Comparison of ENCODE assay signal across 28 mouse cellular contexts in the genomic region with DNA sequence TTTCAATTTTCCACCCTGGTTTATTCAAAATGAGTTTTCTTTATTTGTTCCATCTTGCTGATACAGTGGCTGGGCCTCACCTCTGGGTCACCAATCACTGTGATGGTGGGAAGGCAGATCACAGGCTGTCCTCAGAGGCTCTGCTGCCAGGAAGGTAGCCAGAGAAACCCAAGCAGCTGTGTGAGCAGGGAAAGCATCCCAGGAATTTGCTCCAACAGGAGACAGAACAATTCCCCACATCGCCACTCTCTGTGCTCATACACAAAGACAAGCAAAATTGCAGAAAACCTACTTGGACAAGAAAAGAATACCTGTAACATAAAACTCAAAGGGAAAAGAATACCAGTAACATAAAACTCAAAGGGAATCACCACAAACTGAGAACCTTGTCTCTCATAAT.
DNase-seq lines count a peak whose midpoint lies in the region; ATAC-seq and TF ChIP-seq lines count a peak whose summit lies in the region.
"Had no signal": no experiment of that assay in that cellular context is flagged by ENCODE, and none has a peak within 500 bp of the region (broad histone marks: within the 10 kb centered on the region; RNA-seq: fewer than 3 reads in every experiment).

No protein-coding gene starts in this region.

- no peak overlapping the region for H3K4me3 ChIP-seq in heart, postnatal 0 days (ENCODE audit: low read depth, low read length)
- H3K4me3 ChIP-seq in neural tube, embryonic 15.5 days (replicated peaks) = no peak overlapping the region
- H3K4me3 ChIP-seq in forebrain, embryonic 14.5 days (ENCODE audit: low read depth, low read length) = no peak overlapping the region
- H3K4me3 ChIP-seq: forebrain, embryonic 12.5 days; limb, embryonic 12.5 days; liver, embryonic 12.5 days; midbrain, embryonic 15.5 days; neural tube, embryonic 13.5 days had no signal

- H3K4me2 ChIP-seq in heart, postnatal 0 days (ENCODE audit: low read depth, low read length) = no peak overlapping the region
- H3K4me2 ChIP-seq in neural tube, embryonic 15.5 days = no peak overlapping the region
- H3K4me2 ChIP-seq in forebrain, embryonic 14.5 days (ENCODE audit: low read length) = no peak overlapping the region
- H3K4me2 ChIP-seq: forebrain, embryonic 12.5 days; heart, embryonic 11.5 days; hindbrain, embryonic 14.5 days; limb, embryonic 12.5 days; liver, embryonic 12.5 days; midbrain, embryonic 15.5 days; neural tube, embryonic 13.5 days had no signal

- H3K4me1 ChIP-seq in heart, postnatal 0 days (ENCODE audit: control insufficient read depth, insufficient read depth) = no peaks in the 10 kb centered on the region
- H3K4me1 ChIP-seq in neural tube, embryonic 15.5 days = 0 out of 2 replicates have a peak, but pooled peaks cover 5% of the 10 kb centered on the region
- H3K4me1 ChIP-seq in forebrain, embryonic 14.5 days (ENCODE audit: control insufficient read depth, insufficient read depth, low read length) = peaks cover 9% of the 10 kb centered on the region
- H3K4me1 ChIP-seq: limb, embryonic 12.5 days; liver, embryonic 12.5 days; midbrain, embryonic 15.5 days had no signal

- no peak for TF ChIP-seq EP300 in heart, postnatal 0 days (IDR thresholded peaks at IDR 0.05; ENCODE audit: low read depth)

- intact Hi-C loops in heart, postnatal 36 days (cut with DNase I) = no loop called here

- H3K9ac ChIP-seq in heart, postnatal 0 days (replicated peaks; ENCODE audit: low read depth, low read length) = no peak overlapping the region
- no peak overlapping the region for H3K9ac ChIP-seq in neural tube, embryonic 15.5 days (replicated peaks)
- no peak overlapping the region for H3K9ac ChIP-seq in forebrain, embryonic 14.5 days (ENCODE audit: low read length)
- H3K9ac ChIP-seq: forebrain, embryonic 12.5 days; hindbrain, embryonic 14.5 days; limb, embryonic 12.5 days; liver, embryonic 12.5 days; midbrain, embryonic 15.5 days; neural tube, embryonic 13.5 days had no signal

- TF ChIP-seq CTCF in heart, postnatal 0 days (IDR thresholded peaks at IDR 0.05; ENCODE audit: low read depth) = no peak

- no peak overlapping the region for H3K27ac ChIP-seq in heart, postnatal 0 days (ENCODE audit: low read depth)
- no peak overlapping the region for H3K27ac ChIP-seq in neural tube, embryonic 15.5 days (replicated peaks)
- no peak overlapping the region for H3K27ac ChIP-seq in forebrain, embryonic 14.5 days (ENCODE audit: low read depth, low read length)
- H3K27ac ChIP-seq: forebrain, embryonic 12.5 days; hindbrain, embryonic 14.5 days; limb, embryonic 12.5 days; liver, embryonic 12.5 days; midbrain, embryonic 15.5 days; neural tube, embryonic 13.5 days had no signal

- no peaks in the 10 kb centered on the region for H3K36me3 ChIP-seq in heart, postnatal 0 days (replicated peaks; ENCODE audit: control insufficient read depth, insufficient read depth, low read length)
- H3K36me3 ChIP-seq in neural tube, embryonic 15.5 days = no peaks in the 10 kb centered on the region
- no peaks in the 10 kb centered on the region for H3K36me3 ChIP-seq in forebrain, embryonic 14.5 days (ENCODE audit: control insufficient read depth, insufficient read depth, low read length)
- H3K36me3 ChIP-seq: forebrain, embryonic 12.5 days; limb, embryonic 12.5 days; liver, embryonic 12.5 days; midbrain, embryonic 15.5 days; neural tube, embryonic 13.5 days had no signal

- peak; percentile 9 for DNase-seq in heart, postnatal 0 days (ENCODE audit: low spot score)
- no peak for DNase-seq in heart, postnatal 36 days
- peak; percentile 15 for DNase-seq in neural tube, embryonic 10.5 days (ENCODE audit: extremely low spot score, low spot score)
- DNase-seq in embryo, embryonic 11 days = peak; percentile 30
- no peak for DNase-seq in layer of hippocampus, postnatal 10 days (ENCODE audit: low spot score in 2 of 2)
- DNase-seq in forebrain, embryonic 14.5 days (ENCODE audit: low spot score) = no peak
- DNase-seq: adrenal gland, adult 8-10 months; cerebellum, adult 2 months; cerebellum, postnatal 25 days; gastrocnemius, postnatal 14 days; heart, adult 11 months; heart, postnatal 10 days; kidney, adult 8-10 months; kidney, postnatal 14 days; lung, adult 18-20 months; lung, postnatal 10 days; thymus, adult 2 months had no signal

- H3K27me3 ChIP-seq in heart, postnatal 0 days (ENCODE audit: control insufficient read depth, insufficient read depth, low read length) = no peaks in the 10 kb centered on the region
- H3K27me3 ChIP-seq in neural tube, embryonic 15.5 days (replicated peaks) = no peaks in the 10 kb centered on the region
- H3K27me3 ChIP-seq in forebrain, embryonic 14.5 days (replicated peaks; ENCODE audit: control insufficient read depth, insufficient read depth, low read length) = no peaks in the 10 kb centered on the region
- H3K27me3 ChIP-seq: forebrain, embryonic 12.5 days; limb, embryonic 12.5 days; liver, embryonic 12.5 days; midbrain, embryonic 15.5 days; neural tube, embryonic 13.5 days; Patski had no signal

- ATAC-seq in heart, postnatal 0 days (ENCODE audit: insufficient read depth, low read depth) = no peak
- no peak for ATAC-seq in neural tube, embryonic 15.5 days (ENCODE audit: low FRiP score)
- ATAC-seq in forebrain, embryonic 14.5 days = no peak
- ATAC-seq: activated CD4-positive, CD25-positive, alpha-beta regulatory T cell, adult 4 months; CD4-positive, CD25-positive, alpha-beta regulatory T cell, adult 4 months; liver, embryonic 12.5 days; midbrain, embryonic 15.5 days; Patski had no signal

- no peaks in the 10 kb centered on the region for H3K9me3 ChIP-seq in heart, postnatal 0 days (replicated peaks; ENCODE audit: control insufficient read depth, low read length)
- H3K9me3 ChIP-seq in neural tube, embryonic 15.5 days (replicated peaks) = no peaks in the 10 kb centered on the region
- no peaks in the 10 kb centered on the region for H3K9me3 ChIP-seq in forebrain, embryonic 14.5 days (replicated peaks; ENCODE audit: control insufficient read depth, low read length)
- H3K9me3 ChIP-seq: forebrain, embryonic 12.5 days; limb, embryonic 12.5 days; liver, embryonic 12.5 days; midbrain, embryonic 15.5 days; neural tube, embryonic 13.5 days had no signal

- WGBS in heart, postnatal 0 days = 33% methylated on average over 1 of the region's 1 CpGs
- WGBS in neural tube, embryonic 15.5 days = 5% methylated on average over 1 of the region's 1 CpGs
- 7% methylated on average over 1 of the region's 1 CpGs for WGBS in forebrain, embryonic 14.5 days

Comparison
In these comparisons a context has a peak if more than half of its experiments do, and no peak if none do; other contexts are left out.
1. DNase-seq: peak in heart, postnatal 0 days (single experiment), neural tube, embryonic 10.5 days (single experiment) and embryo, embryonic 11 days (single experiment); none in heart, postnatal 36 days (0 of 2), layer of hippocampus, postnatal 10 days (0 of 2) and forebrain, embryonic 14.5 days (single experiment).